Mouse (Mus musculus) erythroblast, embryonic 14.5 days (primary cell): Measurements from ENCODE around the gene Xrcc3.

ENCODE experiments used
- GATA1 ChIP-seq: IDR thresholded peaks from 2 replicates; pipeline ENCODE4 v1.6.1; 2012; ENCODE audit warnings: low read length, inconsistent platforms, mixed read lengths
- TAL1 ChIP-seq: IDR thresholded peaks from 3 replicates; pipeline ENCODE4 v1.6.1; 2012; ENCODE audit warnings: low read length, inconsistent platforms, mixed read lengths

- TF ChIP-seq GATA1 = no peak
- no peak for TF ChIP-seq TAL1
These were observed 39.4 kb upstream of the Xrcc3 start for GRCm38 (mm10) chr12:111853011-111853436.
